17 mouse cellular contexts compared by ENCODE assay signal in the genomic region with DNA sequence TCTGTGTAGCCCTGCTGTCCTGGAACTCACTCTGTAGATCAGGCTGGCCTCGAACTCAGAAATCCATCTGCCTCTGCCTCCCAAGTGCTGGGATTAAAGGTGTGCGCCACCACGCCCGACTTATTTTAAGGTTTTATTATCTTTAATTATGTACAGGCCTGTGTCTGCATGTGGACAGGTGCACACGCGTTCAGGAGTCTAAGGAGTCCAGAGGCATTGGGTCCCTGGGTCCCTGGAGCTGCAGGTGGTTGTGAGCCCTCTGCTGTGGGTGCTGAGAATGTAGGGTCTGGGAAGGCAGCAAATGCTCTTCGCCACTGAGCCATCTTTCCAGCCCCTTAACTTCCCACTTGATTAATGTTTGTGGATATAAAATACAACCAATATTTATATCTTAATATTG. TPM values are rescaled to one million over a fixed set of nuclear protein-coding genes. Genes with fewer than 3 reads are reported as not detected.
"Had no signal": no experiment of that assay in that cellular context is flagged by ENCODE, and none has a peak within 500 bp of the region (broad histone marks: within the 10 kb centered on the region; RNA-seq: fewer than 3 reads in every experiment).

No protein-coding gene starts in this region.

- H3K9ac ChIP-seq: neural tube, embryonic 12.5 days; neural tube, embryonic 13.5 days; neural tube, embryonic 15.5 days; stomach, embryonic 15.5 days had no signal

- DNase-seq: retina, postnatal 1 day; right cerebral cortex, adult 18-20 months; right cerebral cortex, postnatal 14 days; right cerebral cortex, postnatal 25 days; right cerebral cortex, postnatal 4 days; spleen, adult 18-20 months; thymus, adult 18-20 months; thymus, adult 2 months; thymus, postnatal 14 days; thymus, postnatal 25 days; thymus, postnatal 4 days had no signal

- H3K27ac ChIP-seq: neural tube, embryonic 12.5 days; neural tube, embryonic 13.5 days; neural tube, embryonic 15.5 days; stomach, embryonic 15.5 days; stomach, postnatal 0 days had no signal

- H3K36me3 ChIP-seq: neural tube, embryonic 12.5 days; neural tube, embryonic 13.5 days; neural tube, embryonic 15.5 days; stomach, embryonic 15.5 days had no signal

- H3K4me1 ChIP-seq: neural tube, embryonic 12.5 days; neural tube, embryonic 13.5 days; neural tube, embryonic 15.5 days; stomach, embryonic 15.5 days had no signal

- H3K4me3 ChIP-seq: neural tube, embryonic 12.5 days; neural tube, embryonic 13.5 days; neural tube, embryonic 15.5 days; stomach, embryonic 15.5 days had no signal

- H3K9me3 ChIP-seq: neural tube, embryonic 12.5 days; neural tube, embryonic 13.5 days; neural tube, embryonic 15.5 days; stomach, embryonic 15.5 days had no signal

- H3K4me2 ChIP-seq: neural tube, embryonic 12.5 days; neural tube, embryonic 13.5 days; neural tube, embryonic 15.5 days; stomach, embryonic 15.5 days had no signal

- H3K27me3 ChIP-seq: neural tube, embryonic 12.5 days; neural tube, embryonic 13.5 days; neural tube, embryonic 15.5 days; stomach, embryonic 15.5 days had no signal

RNA-seq across cellular contexts. Expression of gene Il21r, which starts 12.2 kb away (rescaled TPM):
- polyA plus RNA-seq: neural tube, embryonic 14.5 days had no signal
